Mouse (Mus musculus) heart, postnatal 14 days (tissue): ENCODE measurements around the gene Notch3. TPM values are rescaled to one million over a fixed set of nuclear protein-coding genes. Genes with fewer than 3 reads are reported as not detected.
"Not testable (repeated sequence)": the region's sequence is repeated elsewhere in the genome, so short reads cannot be mapped to it uniquely, and the experiment has no call there.

Source experiments
- DNase-seq, 2 experiments: peaks; one replicate each; pipeline ENCODE4 v3.0.0; 2021 to 2022
- intact Hi-C: fragments of 180-260 bp; cut with DNase I; formaldehyde crosslinking; loops from one replicate; pipeline ENCODE4 v1.15.1; 2025
- total RNA-seq, 2 experiments: library from RNA; stranded (reverse); gene quantifications; 2 replicates each; pipeline ENCODE4 v1.2.3; 2021

The Notch3 gene
- total RNA-seq, 2 experiments from 2014 or later = 43.3 to 44.2 TPM

DNA sequence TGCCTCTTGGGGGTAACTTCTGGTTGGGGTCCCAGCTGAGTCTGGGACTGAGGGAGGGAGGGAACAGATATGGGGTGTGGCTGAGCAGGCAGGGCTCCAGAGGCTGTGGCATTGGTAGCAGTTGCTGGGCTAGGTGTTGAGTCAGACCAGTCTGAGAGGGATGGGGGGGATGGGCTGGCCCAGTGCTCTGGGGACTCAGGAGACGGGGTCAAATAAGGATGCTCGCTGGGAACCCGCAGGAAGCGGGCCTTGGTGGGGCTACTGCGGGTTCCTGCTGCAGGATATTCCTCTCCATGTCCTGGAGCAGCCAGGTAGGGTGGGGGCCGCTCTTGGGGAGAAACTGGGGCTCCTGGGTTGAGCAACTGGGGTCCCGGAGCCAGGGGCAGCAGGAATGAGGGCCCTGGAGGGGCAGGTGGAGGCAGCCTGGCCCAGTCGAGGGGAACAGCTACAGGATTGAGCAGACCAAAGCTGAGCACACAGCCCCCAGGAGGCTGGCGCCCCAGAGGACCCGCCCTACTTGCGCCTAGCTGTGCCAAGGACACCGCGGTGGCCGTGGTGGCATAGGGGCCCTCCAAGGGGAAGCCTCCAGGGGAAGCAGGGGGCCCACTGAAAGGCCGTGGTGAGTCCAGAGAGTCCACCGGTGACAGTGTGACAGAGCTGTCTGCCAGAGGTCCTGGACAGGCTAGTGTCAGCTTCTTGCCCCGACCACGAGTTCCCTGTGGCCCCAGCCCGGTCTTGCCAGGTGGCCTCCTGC is 44.6 kb downstream of the Notch3 start:
- DNase-seq = peak; percentile 42 to 49
- intact Hi-C loops = no loop called here

DNA sequence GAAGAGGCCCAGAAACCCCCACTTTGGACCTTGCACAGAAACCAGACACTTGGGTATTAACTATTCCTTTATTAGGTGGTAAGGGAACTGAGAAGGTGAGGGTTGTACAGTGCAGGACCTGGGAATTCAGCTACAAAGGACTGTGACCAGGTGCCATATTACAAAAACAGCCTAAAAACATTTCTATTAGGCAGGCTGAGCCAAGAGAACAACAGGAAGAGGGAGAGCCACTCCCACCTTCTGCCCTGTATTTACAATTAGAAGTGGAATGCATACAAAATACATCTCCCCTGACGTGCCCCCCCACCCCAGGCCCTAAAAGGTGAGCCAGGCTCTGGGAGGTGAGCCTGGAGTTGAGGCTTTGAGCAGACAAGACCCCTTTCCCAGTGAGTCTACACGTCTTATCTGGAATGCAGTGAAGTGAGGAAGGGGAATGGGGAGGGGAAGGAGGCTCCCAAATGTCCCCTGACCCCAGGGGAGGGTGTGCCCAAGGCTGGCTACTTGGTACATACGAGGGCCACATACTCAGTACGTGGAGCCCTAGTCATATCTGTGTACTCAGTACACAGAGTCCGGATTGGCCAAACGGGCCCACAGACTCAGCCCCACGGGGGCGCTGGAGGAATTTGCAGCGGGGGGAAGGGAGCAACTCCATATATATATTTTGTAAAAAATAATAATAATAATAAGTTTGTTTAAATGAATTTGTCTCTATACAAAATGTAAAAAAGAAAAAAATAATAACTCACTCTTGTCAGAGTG is 45.7 kb downstream of the Notch3 start:
- intact Hi-C loops = no loop called here
- DNase-seq = no peak

DNA sequence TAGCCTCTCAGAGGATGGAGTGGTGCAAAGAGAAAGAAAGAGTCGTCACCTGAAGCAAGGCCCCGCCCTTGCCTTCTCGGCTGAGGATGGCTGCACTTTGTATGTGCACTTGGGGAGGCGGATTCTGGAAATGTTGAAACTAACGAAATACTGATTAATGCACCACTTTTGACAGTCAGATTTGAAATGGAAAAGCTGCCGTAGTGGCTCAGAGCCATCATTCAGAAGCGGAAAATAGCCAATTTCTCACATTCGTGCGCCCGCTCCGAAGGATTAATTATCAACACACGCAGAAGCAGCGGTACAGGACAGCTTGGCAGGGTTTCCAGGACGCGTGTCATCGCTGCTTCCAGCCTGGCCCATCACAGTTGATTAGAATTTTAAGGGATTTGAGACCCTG is 47.5 kb downstream of the Notch3 start:
- intact Hi-C loops = no loop called here
- peak; percentile 41 to 58 for DNase-seq

DNA sequence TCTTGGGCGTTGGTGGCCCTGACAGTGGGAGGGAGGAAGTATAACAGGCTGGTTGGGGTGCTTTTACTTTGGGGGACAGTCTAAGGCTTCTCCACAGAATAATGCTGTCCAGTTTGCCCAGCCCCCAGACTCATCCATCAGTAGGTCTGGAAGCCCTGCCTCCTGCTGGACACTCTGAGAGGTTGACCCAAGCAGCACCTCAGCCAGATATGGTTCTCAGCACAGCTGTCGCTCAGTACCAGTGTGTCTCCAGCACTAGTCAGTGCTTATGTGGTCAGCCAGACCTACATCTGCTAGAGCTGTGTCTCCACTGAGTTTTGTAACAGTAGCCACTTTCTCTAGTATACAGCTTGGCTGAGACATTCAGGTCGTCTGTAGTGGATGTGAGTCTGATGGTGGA is 48.2 kb downstream of the Notch3 start:
- no peak for DNase-seq
- intact Hi-C loops = no loop called here

DNA sequence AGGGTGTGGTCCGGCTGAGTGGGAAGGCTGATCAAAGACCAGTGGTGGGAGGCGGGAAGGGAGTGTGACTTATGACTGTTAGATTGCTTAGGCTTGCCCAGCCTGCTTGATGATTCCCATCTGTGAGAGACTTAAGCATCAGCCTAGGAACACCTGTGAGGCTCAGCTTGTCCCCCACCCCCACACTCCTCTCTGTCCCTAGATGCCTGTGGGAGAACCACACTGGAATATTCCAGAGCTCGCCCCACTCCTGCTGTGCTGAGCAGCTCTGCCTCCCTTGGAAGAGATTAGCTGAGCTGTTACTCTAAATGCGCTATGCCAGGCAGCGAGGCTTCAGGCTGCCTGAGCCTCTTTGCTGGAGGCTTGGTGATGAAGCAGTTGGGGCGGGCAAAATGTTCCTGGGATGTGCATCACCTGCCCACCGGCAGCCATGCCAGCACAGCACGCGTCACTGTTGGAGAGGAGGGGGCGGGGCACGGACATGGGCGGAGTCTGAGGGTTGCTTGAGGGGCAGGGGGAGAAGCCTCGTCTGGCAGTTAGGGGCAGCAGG is 48.7 kb downstream of the Notch3 start:
- DNase-seq, intact Hi-C loops: not testable (repeated sequence)

DNA sequence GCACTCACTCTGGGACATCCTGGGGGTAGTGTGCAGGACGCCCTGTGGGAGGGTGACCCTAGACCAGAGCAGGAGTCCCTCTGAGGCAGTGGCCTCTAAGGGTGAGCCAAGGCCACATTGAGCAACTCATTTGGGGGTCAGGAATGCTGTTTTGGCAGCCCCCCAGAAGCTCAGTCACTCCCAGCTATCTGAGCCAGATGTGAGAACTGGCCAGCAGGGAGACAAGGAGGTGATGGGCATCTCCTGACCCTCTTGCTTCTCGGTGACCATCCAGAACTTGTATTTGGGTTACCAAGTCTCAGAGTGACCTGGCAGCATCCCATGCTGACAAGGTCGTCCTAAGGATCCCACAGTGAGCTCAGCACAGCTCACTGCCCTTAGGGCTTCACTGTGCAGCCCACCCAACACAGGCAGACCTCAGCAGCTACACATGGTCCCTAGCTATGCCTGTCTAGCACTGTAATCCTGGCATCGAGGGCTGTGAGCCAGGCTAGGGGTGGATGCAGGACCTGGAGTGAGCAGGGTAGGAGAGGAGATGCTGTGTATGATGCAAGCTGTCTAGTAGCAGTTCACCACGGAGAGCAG is 49.3 kb downstream of the Notch3 start:
- intact Hi-C loops = no loop called here
- DNase-seq = peak; percentile 66 to 70

DNA sequence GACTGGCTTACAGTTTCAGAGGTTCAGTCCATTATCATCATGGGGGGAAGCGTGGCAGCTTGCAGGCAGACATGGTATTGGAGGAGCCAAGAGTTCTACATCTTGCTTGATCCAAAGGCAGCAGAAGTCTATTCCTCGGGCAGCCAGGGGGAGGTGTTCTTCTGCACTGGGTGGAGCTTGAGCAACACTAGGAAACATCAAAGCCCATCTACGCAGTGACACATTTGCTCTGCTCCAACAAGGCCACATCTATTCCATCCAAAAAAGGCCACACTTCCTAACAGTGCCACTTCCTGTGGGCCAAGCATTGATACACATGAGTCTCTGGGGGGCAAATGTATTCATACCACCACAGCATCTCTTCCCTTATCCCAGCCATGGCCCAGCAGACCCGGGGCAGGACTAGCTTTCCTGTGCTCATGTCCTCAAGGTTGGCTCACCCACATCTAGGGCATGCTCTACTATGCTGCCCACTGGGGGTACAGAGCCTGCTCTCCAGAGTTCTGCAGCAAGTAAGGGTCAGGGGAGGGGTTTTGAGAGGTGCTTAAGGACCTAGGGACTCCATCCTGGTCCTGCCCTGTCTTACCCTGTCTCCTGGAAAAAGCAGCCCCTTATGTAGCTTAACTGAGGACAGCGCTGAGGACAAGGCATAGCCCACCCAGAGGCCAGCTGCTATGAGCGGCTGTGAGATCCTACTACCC is 49.9 kb downstream of the Notch3 start:
- intact Hi-C loops = no loop called here
- no peak for DNase-seq

DNA sequence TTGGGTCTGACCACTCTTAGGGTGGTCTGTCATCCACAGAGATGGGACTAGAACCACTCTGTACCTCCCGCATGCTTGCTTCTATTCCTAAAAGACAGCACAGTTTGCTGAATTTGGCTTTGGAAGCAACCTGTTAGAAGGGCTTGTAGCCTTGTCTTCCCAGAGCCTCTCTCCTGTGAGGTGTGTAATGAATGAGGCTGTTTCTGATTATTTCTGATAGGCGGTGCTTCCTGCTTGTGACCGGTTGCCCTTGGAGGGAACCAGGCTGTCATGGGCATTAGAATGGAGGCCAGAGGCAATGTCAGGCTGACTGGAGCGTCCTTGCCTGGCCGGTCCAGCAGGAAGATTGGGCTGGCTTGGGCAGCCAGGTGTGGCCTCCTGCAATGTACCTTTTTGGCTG is 52.2 kb downstream of the Notch3 start:
- intact Hi-C loops, DNase-seq: not testable (repeated sequence)

DNA sequence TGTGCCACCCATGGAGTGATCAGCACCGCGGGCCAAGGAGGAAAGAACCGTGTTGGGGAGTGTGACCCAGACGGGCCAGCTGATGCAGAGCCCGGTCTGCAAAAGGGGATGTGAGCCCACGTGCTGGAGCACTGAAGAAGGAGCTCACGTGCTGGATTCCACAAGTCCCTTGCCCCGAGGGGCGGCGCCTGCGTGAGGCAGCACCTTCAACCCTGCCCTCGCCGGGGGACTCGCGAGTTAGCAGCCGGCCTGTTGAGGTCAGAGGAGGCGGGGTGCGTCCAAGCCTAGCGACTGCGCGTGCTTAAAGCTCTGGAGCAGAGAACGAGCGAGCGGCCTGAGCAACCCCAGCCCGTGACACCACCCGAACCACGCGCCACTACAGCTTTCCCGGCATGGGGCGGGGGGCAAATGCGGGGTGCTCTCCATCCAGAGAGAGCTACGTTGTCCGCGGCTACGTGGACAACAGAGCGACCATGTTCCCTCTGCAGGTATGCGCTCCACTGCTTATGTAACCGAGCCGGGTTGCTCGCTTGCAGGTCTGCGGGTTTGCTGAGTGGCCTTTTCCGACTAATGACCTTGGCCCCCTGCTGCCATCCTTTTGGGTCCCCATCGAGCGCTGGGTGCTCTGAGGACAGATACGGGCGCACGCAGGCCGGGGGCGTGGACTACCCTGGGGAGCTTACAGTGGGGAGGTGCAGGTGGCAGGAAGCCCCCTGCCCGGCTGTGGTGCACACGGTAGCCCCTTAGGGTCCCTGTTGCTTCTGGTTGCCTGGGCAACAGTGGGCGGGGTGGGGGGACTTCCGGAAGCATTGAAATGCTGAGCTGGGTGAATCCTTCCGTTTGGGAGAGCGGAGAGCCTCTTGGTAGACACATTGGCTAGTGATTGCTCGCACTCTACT is 52.9 kb downstream of the Notch3 start:
- peak; percentile 71 to 76 for DNase-seq
- intact Hi-C loops = no loop called here

DNA sequence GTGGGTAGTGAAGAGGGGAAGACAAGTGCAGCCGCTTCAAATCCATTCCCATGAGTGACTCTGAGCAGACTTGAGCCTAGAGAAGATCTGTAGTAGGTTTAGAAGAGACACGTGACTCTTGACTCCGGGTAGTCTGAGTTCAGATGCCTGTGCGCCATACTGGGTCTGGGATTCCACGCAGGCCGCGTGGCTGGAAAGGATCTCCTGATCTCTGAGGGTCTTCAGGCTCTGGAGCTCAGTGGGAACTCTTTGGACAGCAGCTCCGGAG is 53.5 kb downstream of the Notch3 start:
- intact Hi-C loops = no loop called here
- DNase-seq = no peak

DNA sequence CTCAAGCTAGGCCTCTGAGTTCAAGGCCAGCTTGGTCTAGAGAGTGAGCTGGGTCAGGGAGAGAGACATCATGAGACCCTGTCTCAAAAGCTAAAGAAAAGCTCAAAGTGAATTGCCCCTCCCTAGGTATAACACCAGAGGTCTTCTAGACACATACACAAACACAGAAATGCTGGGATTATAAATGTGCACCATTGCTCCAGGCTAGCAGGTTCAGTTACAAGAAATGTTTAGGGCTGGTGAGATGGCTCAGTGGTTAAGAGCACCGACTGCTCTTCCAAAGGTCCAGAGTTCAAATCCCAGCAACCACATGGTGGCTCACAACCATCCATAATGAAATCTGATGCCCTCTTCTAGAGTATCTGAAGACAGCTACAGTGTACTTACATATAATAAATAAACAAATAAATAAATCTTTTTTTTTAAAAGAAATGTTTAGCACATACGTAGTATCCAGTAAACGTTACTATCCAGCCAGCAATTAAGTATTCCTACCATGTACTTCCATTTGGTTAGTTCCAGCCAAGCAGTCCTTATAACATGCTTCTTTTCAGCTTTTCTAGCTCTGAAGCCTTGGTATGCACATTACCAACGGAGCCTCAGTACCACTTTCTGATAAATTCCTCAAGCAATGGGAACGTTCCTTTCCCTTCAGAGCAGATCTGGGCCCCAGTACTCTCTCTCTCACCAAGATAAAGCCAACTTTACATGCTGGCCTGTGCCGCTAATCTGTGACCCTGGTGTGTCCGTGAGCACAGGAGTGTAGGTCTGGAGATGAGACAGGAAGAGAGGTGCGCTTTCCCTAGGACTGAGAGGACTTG is 54.0 kb downstream of the Notch3 start:
- intact Hi-C loops = no loop called here

DNA sequence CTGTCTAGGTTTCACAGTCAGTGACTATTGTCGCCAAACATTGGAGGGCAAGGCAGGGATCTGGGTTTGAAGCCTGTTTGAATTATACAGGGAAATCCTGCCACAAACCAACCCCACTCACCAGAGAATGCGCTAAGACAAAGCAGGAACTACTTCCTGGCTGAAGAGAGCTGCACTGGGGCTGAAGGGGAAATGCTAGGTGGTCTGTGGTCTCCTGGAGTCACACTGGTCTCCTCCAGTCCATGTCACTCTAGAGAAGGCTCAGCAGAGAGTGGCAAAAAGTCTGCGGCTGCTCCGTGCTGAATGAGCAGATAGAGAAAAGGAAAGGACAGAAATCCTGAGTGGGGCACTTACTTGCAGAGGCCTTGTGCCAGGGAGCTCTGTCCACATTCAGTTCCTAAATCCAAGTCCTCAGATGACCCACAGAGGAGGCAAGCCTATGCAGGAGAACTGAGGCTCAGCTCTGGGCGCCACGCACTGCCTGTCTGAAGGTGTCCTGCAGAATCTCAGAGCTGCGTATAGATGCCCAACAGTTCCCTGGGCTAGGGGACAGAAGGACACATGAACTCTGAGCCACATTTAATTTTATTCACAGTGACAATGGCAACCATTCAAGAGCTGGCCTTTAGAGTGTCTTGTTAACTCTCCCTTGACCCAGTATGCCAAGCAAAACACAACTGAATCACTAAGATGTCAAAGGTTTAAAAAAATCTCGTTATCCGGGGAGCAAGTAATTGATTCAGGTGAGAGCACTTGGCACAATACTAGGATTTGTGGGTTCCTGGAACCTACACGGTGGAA is 55.5 kb downstream of the Notch3 start:
- intact Hi-C loops = no loop called here
- DNase-seq = no peak

More for the DNA sequence above, 54.0 kb downstream of the Notch3 start:
- no peak for DNase-seq

DNA sequence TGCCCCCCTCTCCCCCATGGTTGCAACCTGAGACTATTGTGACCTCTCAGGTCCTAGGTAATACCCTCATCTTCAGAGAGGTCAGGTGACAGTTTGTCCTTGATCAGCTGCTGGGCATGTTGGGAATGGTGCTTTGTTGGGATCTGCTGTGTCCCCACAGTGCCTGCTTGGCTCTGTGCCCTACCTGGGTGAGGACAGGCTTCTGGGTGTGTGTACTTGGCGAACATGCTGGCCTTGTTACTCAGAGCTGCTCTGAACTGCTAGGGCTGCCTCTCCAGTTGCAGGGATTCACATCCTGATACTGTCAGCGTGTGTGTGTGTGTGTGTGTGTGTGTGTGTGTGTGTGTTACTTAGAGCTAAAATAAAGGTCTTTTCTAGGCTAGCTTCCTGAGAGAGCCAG is 56.2 kb downstream of the Notch3 start:
- intact Hi-C loops = no loop called here
- DNase-seq = peak; percentile 66 to 79

DNA sequence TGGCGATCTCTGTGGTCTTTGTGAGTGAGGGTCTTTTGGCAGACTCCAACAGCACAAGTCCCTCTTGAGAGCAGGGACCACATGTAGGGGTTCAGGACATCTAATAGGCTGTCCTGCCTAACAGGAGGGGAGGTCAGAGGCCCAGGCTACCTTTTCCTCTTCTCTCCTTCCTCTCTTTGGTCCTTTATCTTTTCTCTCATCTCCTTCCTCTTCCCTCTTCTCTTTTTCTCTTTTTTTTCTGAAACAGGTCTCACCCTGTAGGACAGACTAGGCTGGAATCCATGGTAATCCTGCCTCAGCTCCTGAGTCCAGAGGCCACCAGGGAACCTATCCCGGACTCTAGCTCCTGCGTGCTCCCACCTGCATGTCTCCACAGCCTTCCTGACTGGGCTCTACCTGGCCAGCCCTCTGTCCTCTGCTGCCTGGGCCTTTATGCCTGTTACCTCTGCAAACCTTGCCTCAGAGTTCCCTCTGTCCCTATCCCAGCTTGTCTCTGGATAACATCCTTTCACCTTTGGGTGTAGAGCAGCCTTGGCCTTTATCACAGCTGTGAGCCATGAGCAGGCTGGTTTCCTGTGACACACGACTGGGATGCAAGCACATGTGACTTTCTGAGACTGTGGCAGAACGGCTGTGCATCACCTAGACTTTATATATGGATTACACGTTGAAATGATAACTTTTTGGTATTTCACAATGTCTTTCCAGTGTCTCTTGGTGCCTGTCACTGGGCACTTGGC is 57.3 kb downstream of the Notch3 start:
- intact Hi-C loops = no loop called here

DNA sequence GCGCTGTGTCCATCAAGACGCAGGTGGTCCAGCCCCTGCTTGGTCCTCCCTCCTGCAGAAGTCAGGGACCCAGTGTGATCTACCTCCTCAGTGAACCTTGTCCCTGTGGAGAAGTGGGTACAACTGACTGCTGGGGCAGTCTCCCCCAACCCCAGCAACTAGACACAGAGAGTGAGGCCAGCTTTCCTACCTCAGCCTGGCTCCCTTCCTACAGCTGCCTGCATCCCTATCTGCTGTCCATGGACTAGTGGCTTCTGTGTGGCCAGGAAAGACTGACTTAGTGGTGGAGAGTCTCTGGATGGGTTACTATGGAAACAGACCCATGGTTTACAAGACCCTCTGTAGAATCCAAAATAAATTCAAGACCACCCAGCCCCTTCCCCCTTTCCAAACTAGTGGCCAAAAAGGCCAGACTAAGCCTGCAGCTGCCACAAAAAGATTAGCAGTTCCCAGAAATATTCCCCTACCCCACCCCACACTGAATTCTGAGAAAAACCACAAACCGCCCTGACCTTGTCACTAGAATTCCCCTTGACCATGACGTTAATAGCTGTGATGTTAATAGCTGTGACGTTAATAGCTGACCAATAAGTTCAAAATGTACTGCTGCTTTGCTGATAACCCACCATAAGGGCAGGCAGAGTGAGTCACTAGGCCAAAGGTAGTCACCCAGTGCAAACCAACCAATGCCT is 58.2 kb downstream of the Notch3 start:
- intact Hi-C loops, DNase-seq: not testable (repeated sequence)

More for the DNA sequence above, 57.3 kb downstream of the Notch3 start:
- DNase-seq = no peak

DNA sequence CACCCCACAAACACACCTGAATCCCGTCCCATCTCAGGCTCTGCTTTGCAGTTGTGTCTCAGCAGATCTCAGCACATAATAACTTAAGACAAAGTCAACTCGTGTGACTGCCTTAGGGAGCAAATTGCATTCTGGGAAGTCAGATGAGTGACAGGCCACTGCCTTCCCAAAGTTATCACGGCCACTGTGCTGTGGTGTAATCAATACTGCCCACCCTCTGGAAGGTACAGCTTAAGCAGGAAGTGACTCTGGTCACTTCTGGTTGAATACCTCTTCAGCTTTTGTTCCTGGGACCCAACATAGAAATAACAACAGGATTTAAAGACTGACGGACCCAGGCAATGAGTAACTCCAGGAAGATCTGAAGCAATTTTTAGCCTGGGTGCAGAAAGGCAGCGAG is 58.8 kb downstream of the Notch3 start:
- no peak for DNase-seq
- intact Hi-C loops = no loop called here

DNA sequence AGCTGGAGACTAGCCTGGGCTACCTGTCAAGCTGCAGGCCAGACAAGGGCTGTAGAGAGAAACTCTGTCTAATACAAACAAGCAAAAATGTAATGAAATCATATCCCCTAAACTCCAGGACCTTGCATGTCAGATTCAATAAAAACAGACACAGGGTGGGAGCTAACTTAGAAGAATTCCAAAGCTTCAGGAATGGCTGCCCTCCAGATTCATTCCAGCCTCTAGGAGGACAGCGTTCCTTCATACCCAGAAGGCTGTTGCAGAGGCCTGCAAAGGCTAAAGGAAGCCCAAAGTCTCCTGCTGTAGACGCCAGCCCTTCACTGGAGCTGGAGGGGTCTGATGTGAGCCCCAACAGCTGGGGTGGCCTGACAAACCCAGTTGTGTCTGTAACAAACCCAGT is 60.3 kb downstream of the Notch3 start:
- DNase-seq = no peak

More for the DNA sequence above, 60.3 kb downstream of the Notch3 start:
- intact Hi-C loops = no loop called here
